Mouse (Mus musculus): ENCODE data around the gene Dolk. TPM values are rescaled to one million over a fixed set of nuclear protein-coding genes. Genes with fewer than 3 reads are reported as not detected.
A peak's percentile ranks its signal among the peaks of the same experiment; 100 is the strongest.

The Dolk gene
- total RNA-seq, 4 experiments from 2014 or later = 31.2 to 42.7 (median 37.6) TPM

- no peak for DNase-seq
Measured at GRCm38 (mm10) chr2:30267466-30267865, 18.7 kb downstream of the Dolk start.

GRCm38 (mm10) chr2:30266392-30266941, 19.7 kb downstream of the Dolk start:
- no peak for DNase-seq

DNA sequence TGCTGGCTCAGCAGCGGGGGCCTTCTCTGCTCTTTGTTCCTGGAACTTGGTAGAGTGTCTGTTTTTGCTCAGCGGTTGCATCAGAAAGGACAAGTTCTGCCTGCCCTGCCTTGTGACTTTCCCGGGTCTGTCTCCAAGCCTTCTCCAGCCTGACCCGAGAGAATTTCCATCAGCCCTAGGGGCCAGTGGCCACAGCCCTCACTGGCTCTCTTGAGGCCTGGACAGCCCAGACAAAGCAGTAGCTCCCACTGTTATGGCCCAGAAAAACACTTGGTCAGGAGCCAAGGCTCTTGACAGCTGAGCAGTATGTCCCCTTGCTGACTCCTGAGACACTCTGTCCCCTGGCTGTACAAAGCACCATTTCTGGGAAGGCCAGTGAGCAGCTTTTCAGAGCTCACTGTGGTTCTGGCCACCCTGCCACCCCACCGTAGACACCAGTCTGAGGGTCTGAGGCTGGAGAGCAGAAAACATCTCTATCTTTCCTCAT, 20.3 kb downstream of the Dolk start, which contains the start of gene Phyhd1:
Phyhd1 (plus strand) TSS at position 437 of the 487 bp plus-strand sequence.
- DNase-seq = peak; percentile 74

GRCm38 (mm10) chr2:30264671-30265519, 21.2 kb downstream of the Dolk start:
- DNase-seq = no peak

GRCm38 (mm10) chr2:30263811-30264210, 22.3 kb downstream of the Dolk start:
- no peak for DNase-seq

DNA sequence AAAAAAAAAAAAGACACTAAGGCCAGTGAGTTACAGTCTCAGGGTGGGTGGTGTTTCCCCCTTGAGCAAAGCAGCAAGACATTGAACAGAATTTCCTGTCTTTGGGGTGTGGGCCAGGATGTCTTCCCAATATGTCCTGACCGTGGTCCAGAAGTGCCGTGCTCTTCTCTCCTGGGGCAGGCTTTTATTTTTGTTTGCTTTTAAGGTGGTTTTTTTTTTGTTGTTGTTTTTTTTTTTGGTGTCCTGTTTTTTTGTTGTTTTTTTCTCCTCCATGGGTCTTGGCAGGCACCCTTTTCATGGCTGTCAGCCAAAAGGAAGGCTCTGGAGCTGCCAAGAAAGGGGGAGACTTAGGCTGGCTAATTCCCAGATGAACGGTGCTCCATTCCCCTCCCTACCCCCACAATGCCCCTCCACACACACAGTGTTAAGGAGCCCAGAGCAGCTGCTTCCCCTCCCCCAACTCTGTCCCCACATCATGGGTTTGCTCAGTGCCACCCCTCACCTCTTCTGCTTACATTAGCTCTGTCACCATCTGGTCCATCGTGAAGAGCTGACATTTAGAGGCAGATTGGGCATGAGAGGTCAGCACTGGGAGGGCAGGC, 23.2 kb downstream of the Dolk start:
- DNase-seq = no peak

DNA sequence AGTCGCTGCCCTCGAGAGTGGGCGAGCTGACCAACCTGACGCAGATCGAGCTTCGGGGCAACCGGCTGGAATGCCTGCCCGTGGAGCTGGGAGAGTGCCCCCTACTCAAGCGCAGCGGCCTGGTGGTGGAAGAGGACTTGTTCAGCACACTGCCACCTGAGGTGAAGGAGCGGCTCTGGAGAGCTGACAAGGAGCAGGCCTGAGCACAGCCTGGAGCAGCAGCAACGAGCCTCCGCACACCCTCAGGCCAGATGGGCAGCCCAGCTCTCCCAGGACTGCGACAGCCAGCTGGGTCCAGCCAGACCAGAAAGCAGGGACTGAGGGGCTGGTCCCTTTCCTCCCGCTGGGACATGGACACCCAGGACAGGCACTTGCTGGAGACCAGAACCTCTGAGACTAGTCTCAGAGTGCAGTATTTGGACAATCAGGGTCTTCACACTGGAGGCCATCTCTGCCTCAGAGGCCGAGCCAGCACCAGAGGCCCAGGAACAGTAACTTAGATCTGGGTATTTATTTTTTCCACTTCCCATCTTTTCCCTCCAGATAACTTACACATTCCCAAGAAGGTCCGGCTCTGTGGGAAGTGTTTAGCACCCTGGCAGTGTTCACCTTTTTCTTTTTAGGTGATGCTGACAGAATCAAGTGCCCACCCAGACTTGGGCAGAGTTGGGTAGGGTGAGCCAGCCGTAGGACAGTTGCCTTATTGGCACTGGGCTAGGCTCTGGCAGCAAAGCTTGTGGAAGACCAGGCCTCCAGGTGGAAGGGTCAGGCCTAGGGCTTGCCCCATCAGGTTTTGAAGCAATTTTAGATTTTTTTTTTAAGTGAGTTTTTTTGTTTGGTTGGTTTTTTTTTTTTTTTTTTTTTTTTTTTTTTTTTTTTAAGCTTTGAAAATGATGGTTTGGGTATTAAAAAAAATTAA, 24.0 kb downstream of the Dolk start:
- DNase-seq = no peak

- DNase-seq = no peak
Measured at GRCm38 (mm10) chr2:30261064-30261736, 24.9 kb downstream of the Dolk start.

GRCm38 (mm10) chr2:30259131-30260064, 26.7 kb downstream of the Dolk start:
- DNase-seq = no peak

GRCm38 (mm10) chr2:30258600-30258999, 27.5 kb downstream of the Dolk start:
- no peak for DNase-seq

GRCm38 (mm10) chr2:30257699-30258460, 28.3 kb downstream of the Dolk start:
- DNase-seq = no peak

GRCm38 (mm10) chr2:30256616-30257350, 29.4 kb downstream of the Dolk start:
- DNase-seq = no peak

DNA sequence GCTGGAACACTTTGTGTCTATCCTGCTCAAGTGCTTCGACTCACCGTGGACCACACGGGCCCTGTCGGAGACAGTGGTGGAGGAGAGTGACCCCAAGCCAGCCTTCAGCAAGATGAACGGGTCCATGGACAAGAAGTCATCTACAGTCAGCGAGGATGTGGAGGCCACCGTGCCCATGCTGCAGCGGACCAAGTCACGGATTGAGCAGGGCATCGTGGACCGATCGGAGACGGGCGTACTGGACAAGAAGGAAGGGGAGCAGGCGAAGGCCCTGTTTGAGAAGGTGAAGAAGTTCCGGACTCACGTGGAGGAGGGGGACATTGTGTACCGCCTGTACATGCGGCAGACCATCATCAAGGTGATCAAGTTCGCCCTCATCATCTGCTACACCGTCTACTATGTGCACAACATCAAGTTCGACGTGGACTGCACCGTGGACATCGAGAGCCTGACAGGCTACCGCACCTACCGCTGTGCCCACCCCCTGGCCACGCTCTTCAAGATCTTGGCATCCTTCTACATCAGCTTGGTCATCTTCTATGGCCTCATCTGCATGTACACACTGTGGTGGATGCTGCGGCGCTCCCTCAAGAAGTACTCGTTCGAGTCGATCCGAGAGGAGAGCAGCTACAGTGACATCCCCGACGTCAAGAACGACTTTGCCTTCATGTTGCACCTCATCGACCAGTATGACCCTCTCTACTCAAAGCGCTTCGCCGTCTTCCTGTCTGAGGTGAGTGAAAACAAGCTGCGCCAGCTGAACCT, 30.3 kb downstream of the Dolk start:
- no peak for DNase-seq

- DNase-seq = no peak
Measured at GRCm38 (mm10) chr2:30253809-30254208, 32.3 kb downstream of the Dolk start.

DNA sequence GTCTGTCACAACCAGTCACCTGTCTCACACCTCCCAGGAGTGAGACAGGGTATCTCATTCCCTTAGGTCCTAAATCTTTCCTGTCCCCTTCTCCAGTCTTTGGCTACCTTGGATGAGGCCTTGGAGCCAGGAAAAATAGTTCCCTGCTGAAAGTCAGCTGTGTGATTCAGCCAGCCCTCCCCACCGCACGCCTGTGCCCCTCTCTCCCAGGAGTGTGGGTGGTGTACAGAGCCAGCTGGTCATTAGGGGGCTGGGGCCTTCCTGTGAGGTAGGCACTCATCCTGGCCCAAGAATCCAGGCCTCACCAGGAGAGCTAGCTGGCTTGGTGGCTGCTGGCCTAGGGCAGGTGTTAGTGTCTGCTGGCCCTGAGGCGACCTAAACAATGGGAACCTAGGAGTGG, 33.6 kb downstream of the Dolk start:
- DNase-seq = no peak

DNA sequence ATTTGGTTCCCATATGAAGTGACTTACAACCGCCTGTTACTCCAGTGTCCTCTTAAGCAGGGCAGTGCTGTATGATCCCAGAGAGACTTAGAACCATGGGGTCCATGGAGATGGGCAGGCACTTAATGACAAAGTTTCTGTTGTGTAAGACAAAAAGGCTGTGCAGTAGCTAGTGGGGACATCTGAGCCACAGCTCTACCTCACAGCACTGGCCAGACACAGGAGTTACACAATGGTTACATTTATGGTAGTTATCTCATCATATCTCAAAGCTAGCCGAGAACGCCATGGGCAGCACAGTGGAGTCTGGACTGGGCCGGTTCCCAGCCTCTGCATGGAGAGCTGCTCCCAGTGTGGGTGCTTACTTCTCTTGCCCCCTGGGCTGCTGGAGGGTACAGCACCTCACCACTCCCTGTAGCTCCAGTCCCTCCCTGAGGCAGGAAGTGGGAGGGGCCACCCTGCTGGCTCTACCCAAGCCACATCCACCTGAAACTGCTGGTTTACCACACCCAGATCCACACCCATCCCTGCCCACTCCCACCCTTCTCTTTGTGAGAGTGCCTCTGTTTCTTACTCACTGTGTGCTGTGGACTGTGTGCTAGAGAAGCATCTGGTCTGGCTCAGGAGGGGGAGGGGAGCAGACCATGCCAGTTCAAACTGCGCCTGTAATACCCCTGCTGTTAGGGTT, 34.6 kb downstream of the Dolk start:
- DNase-seq = no peak

All from adrenal gland, adult 8-10 months (tissue).